Mouse (Mus musculus): ENCODE data around the gene Fcamr.

Gene Fcamr

DNA sequence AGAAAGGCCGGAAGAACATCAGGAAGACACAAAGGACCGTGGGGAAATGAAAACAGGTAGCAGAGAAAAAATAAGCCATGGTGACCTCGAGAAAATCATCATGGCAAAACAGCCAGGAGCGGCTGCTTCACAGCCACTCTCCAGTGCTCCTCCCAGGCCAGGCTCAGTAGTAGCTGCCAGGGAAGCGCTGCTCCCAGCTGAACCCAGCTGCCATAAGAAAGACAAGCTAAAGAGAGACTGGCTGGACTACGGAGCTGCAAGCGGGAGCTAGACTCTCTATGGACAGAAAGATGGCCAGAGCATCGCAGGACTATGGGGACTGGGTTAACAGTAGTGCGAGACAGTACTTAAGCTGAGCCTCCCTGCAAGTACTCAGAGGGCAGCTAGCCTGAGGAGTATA lies 54.1 kb downstream of the Fcamr start:
- no peak for DNase-seq (ENCODE audit: low read depth)

- no peak for DNase-seq (ENCODE audit: low read depth)
Observed at GRCm38 (mm10) chr1:130855723-130856122, 55.0 kb downstream of the Fcamr start.

GRCm38 (mm10) chr1:130857456-130857855 lies 56.8 kb downstream of the Fcamr start:
- no peak for DNase-seq (ENCODE audit: low read depth)

DNA sequence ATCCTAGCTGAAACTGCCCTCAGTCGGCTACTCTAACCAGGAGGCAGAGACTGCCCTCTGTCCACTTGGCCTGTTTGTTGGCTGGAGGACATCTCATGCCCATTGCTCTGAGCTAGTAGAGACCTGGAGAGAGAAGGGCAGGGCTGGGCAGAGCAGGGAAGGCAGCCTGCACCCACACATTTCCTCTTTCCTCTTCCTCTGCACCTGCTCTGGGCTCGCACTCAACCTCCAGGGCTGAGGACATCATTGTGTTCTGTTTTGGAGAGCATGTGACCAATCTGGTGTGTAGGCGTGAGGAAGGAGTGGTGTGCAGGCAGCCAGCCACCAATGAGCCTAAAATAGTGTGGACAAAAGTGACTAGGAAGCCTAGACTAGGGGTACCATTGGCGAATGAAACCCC lies 63.5 kb downstream of the Fcamr start:
- no peak for DNase-seq (ENCODE audit: low read depth)
